Mouse (Mus musculus) bone marrow, adult 2 months (tissue): ENCODE measurements at regions not wholly inside any gene's neighbourhood (a gene's known extent, or its start where the extent isn't known, plus 50 kb on each side); places are given as distances from the start of the nearest gene placed in this dataset.

Experiments
- CTCF ChIP-seq: fragments of 200-500 bp; IDR thresholded peaks from 2 replicates; pipeline ENCODE4 v1.5.1; 2011; ENCODE audit warnings: low read length, control low read depth; ENCODE audit not compliant: control insufficient read depth, insufficient read depth
- POLR2A ChIP-seq: fragments of 200-500 bp; IDR thresholded peaks from 2 replicates; pipeline ENCODE4 v1.6.1; 2011; ENCODE audit warnings: low read depth, mild to moderate bottlenecking, control low read depth, low read length, borderline replicate concordance; ENCODE audit not compliant: control insufficient read depth

DNA sequence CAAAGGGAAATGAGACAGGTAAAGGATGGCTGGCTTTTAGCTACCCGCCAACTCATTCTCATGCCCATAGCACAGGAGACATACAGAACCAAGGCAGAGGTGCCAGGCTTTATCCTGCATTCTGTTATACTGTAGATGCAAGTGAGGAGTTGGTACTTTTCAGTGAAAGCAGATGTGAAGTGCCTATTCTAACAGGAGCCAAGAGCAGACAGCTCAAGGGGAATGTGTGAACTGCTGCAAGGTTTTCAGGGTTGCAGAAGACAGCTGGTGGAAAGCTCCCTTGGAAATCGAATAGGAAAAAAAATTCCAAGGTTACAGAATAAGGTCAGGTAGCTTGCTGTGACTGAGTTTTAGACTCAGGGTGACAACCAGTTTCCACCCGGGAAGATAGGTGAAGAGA, 105.7 kb upstream of the Gls start:
- no peak for TF ChIP-seq POLR2A
- no peak for TF ChIP-seq CTCF
